Mouse (Mus musculus) brain, embryonic 14.5 days (tissue): ENCODE results near the gene Usp18.

ENCODE experiments used
- CTCF ChIP-seq: fragments of 200-500 bp; IDR thresholded peaks from 2 replicates; pipeline ENCODE4 v1.5.1; 2012; ENCODE audit warnings: inconsistent platforms, mild to moderate bottlenecking, moderate library complexity, borderline replicate concordance; ENCODE audit not compliant: insufficient read depth, insufficient read length; ENCODE audit errors: extremely low read depth
- POLR2A ChIP-seq: fragments of 200-500 bp; IDR thresholded peaks from 2 replicates; pipeline ENCODE4 v1.6.1; 2012; ENCODE audit warnings: mild to moderate bottlenecking, inconsistent platforms, borderline replicate concordance; ENCODE audit not compliant: poor library complexity, insufficient read depth, insufficient read length, severe bottlenecking; ENCODE audit errors: extremely low read depth

DNA sequence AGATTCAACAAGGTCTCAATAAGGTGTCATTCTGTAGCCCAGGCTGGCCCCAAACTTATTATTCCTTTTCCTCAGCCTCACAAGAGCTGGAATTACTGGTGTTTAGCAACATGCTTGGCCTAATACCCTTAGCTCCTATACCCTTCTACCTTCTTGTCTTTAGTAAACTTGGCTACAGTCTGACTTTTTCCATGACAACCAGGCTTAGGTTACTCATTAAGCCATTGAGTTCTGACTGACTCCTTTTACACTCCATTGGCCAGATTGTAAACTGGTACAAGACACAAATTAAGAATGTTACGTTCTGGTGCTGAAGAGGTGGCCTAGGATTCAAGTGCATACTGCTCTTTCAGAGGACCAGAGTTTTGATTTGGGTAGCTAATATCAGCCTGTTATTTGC, 4.7 kb downstream of the Usp18 start:
- no peak for TF ChIP-seq POLR2A
- TF ChIP-seq CTCF: no peak
